Mouse (Mus musculus): ENCODE results near the gene Habp4. TPM values are rescaled to one million over a fixed set of nuclear protein-coding genes. Genes with fewer than 3 reads are reported as not detected.

Gene Habp4
- polyA plus RNA-seq, 1 experiment from 2014 or later = 70.9 TPM

GRCm38 (mm10) chr13:64155171-64155571 lies 6.5 kb upstream of the Habp4 start:
- Histone ChIP-seq H3K36me3 (ENCODE audit: control insufficient read depth, insufficient read depth, low read length) (no peaks in the 10 kb centered on the region), H3K4me2 (ENCODE audit: low read length) (peak overlapping the region; percentile 94), H3K9ac (ENCODE audit: low read length) (peak overlapping the region; percentile 38; the same call in 1 of the 2 replicates), H3K4me3 (ENCODE audit: control insufficient read depth in 1 of 2, insufficient read depth in 1 of 2, low read depth in 1 of 2, low read length in 2 of 2) (0 out of 4 replicates have a peak overlapping the region, but pooled peaks of 1 of the 2 experiments have one; percentile 4), H3K27me3 (ENCODE audit: control insufficient read depth, insufficient read depth, low read length) (no peaks in the 10 kb centered on the region), H3K4me1 (ENCODE audit: control insufficient read depth in 2 of 2, insufficient read depth in 2 of 2, low read length in 2 of 2) (peaks cover 7 to 29% of the 10 kb centered on the region in 2 experiments), H3K27ac (replicated peaks in 1 of 2; ENCODE audit: control insufficient read depth in 1 of 2, insufficient read depth in 1 of 2, low read depth in 2 of 2, low read length in 2 of 2) (peak overlapping the region; percentile 92 to 95), H3K9me3 (ENCODE audit: control insufficient read depth, low read length) (no peaks in the 10 kb centered on the region)
- WGBS = 4% methylated on average over 1 of the region's 1 CpGs
- ATAC-seq (ENCODE audit: insufficient number of reproducible peaks, insufficient read depth, low FRiP score, low read depth) = no peak

DNA sequence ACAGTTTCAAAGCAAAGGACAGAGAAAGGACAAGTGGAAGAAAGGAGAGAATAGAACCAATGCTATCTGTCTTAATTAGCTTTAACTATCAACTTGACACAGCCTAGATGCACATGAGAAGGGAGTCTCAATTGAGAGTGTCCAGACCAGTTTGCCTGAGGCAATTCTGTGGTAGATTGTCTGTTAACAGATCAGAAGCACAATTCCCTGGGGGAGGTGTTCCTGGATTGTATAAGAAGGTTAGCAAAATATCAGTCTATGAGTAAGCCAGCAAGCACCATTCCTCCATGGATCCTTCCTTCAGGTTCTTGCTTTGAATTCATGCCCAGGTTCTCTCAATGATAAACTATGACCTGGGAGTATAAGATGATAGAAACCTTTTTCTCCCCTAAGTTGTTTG lies 4.7 kb upstream of the Habp4 start:
- H3K27ac ChIP-seq (replicated peaks in 1 of 2; ENCODE audit: control insufficient read depth in 1 of 2, insufficient read depth in 1 of 2, low read depth in 2 of 2, low read length in 2 of 2) = no peak overlapping the region
- no peak overlapping the region for H3K9ac ChIP-seq (ENCODE audit: low read length)
- H3K4me1 ChIP-seq (ENCODE audit: control insufficient read depth in 2 of 2, insufficient read depth in 2 of 2, low read length in 2 of 2) = peaks cover 9 to 19% of the 10 kb centered on the region in 2 experiments
- H3K36me3 ChIP-seq (ENCODE audit: control insufficient read depth, insufficient read depth, low read length) = no peaks in the 10 kb centered on the region
- H3K4me2 ChIP-seq (ENCODE audit: low read length) = no peak overlapping the region
- H3K27me3 ChIP-seq (ENCODE audit: control insufficient read depth, insufficient read depth, low read length) = no peaks in the 10 kb centered on the region
- no peak for ATAC-seq (ENCODE audit: insufficient number of reproducible peaks, insufficient read depth, low FRiP score, low read depth)
- H3K4me3 ChIP-seq (ENCODE audit: control insufficient read depth in 1 of 2, insufficient read depth in 1 of 2, low read depth in 1 of 2, low read length in 2 of 2) = no peak overlapping the region
- no peaks in the 10 kb centered on the region for H3K9me3 ChIP-seq (ENCODE audit: control insufficient read depth, low read length)

- Histone ChIP-seq H3K9ac (ENCODE audit: low read length) (peak overlapping the region; percentile 82), H3K27ac (replicated peaks in 1 of 2; ENCODE audit: control insufficient read depth in 1 of 2, insufficient read depth in 1 of 2, low read depth in 2 of 2, low read length in 2 of 2) (peak overlapping the region; percentile 79 to 89), H3K4me3 (ENCODE audit: control insufficient read depth in 1 of 2, insufficient read depth in 1 of 2, low read depth in 1 of 2, low read length in 2 of 2) (peak overlapping the region; percentile 73 to 84), H3K36me3 (ENCODE audit: control insufficient read depth, insufficient read depth, low read length) (peaks cover 3% of the 10 kb centered on the region; the same call in 1 of the 2 replicates), H3K27me3 (ENCODE audit: control insufficient read depth, insufficient read depth, low read length) (no peaks in the 10 kb centered on the region), H3K9me3 (ENCODE audit: control insufficient read depth, low read length) (no peaks in the 10 kb centered on the region; the same call in 1 of the 2 replicates), H3K4me1 (ENCODE audit: control insufficient read depth in 2 of 2, insufficient read depth in 2 of 2, low read length in 2 of 2) (peaks cover 6 to 12% of the 10 kb centered on the region in 2 experiments; a peak in 2 of 4 replicates), H3K4me2 (ENCODE audit: low read length) (peak overlapping the region; percentile 89)
- under 1% methylated on average over 65 of the region's 71 CpGs for WGBS
- peak; percentile 58 for ATAC-seq (ENCODE audit: insufficient number of reproducible peaks, insufficient read depth, low FRiP score, low read depth)
Observed at GRCm38 (mm10) chr13:64161916-64162611, 440 bp downstream of the Habp4 start.

GRCm38 (mm10) chr13:64162626-64163025 lies 1.0 kb downstream of the Habp4 start:
- no peaks in the 10 kb centered on the region for H3K27me3 ChIP-seq (ENCODE audit: control insufficient read depth, insufficient read depth, low read length)
- WGBS = 5% methylated on average over 14 of the region's 14 CpGs
- peak overlapping the region; percentile 89 for H3K4me2 ChIP-seq (ENCODE audit: low read length)
- H3K9ac ChIP-seq (ENCODE audit: low read length) = peak overlapping the region; percentile 82
- ATAC-seq (ENCODE audit: insufficient number of reproducible peaks, insufficient read depth, low FRiP score, low read depth) = no peak
- peak overlapping the region; percentile 73 to 84 for H3K4me3 ChIP-seq (ENCODE audit: control insufficient read depth in 1 of 2, insufficient read depth in 1 of 2, low read depth in 1 of 2, low read length in 2 of 2)
- H3K4me1 ChIP-seq (ENCODE audit: control insufficient read depth in 2 of 2, insufficient read depth in 2 of 2, low read length in 2 of 2) = peaks cover 6 to 12% of the 10 kb centered on the region in 2 experiments; a peak in 2 of 4 replicates
- peaks cover 5% of the 10 kb centered on the region for H3K9me3 ChIP-seq (ENCODE audit: control insufficient read depth, low read length)
- peak overlapping the region; percentile 79 to 89; a peak in 3 of 4 replicates for H3K27ac ChIP-seq (replicated peaks in 1 of 2; ENCODE audit: control insufficient read depth in 1 of 2, insufficient read depth in 1 of 2, low read depth in 2 of 2, low read length in 2 of 2)
- H3K36me3 ChIP-seq (ENCODE audit: control insufficient read depth, insufficient read depth, low read length) = peaks cover 4% of the 10 kb centered on the region; the same call in 1 of the 2 replicates

DNA sequence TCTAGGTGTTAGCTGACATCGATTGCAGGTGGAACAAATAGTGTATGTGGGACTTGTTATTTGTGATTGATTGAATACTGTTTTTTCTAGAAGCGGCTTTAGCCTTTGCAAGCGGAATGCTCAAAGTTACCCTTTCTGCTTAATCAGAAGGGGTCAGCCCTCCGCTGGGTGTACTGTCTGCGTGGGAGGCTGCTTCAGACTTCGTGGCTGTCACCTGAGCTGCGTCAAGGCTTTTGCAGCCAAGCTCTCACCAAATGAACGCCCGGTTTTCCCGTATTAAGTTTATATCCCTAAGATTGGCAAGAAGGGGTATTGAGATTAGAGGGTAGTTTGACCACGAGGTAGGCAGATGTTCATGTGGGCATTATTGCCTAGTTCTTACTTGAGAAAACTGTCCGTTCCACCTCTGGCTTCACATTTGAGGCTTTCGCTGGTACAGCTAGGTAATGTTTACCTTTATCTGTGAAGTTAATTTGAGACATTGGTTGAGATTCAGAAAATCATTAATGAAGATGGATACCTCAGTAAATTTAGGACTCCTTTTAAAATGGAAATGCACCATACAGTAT lies 1.6 kb downstream of the Habp4 start:
- no peaks in the 10 kb centered on the region for H3K27me3 ChIP-seq (ENCODE audit: control insufficient read depth, insufficient read depth, low read length)

GRCm38 (mm10) chr13:64169746-64170145 lies 8.1 kb downstream of the Habp4 start:
- H3K4me2 ChIP-seq (ENCODE audit: low read length) = no peak overlapping the region
- ATAC-seq (ENCODE audit: insufficient number of reproducible peaks, insufficient read depth, low FRiP score, low read depth) = no peak
- H3K9me3 ChIP-seq (ENCODE audit: control insufficient read depth, low read length) = peaks cover 50% of the 10 kb centered on the region
- H3K36me3 ChIP-seq (ENCODE audit: control insufficient read depth, insufficient read depth, low read length) = peaks cover 67% of the 10 kb centered on the region
- no peaks in the 10 kb centered on the region for H3K4me1 ChIP-seq (ENCODE audit: control insufficient read depth in 2 of 2, insufficient read depth in 2 of 2, low read length in 2 of 2)
- no peak overlapping the region for H3K9ac ChIP-seq (ENCODE audit: low read length)
- no peaks in the 10 kb centered on the region for H3K27me3 ChIP-seq (ENCODE audit: control insufficient read depth, insufficient read depth, low read length)
- no peak overlapping the region for H3K27ac ChIP-seq (replicated peaks in 1 of 2; ENCODE audit: control insufficient read depth in 1 of 2, insufficient read depth in 1 of 2, low read depth in 2 of 2, low read length in 2 of 2)
- 97% methylated on average over 25 of the region's 25 CpGs for WGBS
- no peak overlapping the region for H3K4me3 ChIP-seq (ENCODE audit: control insufficient read depth in 1 of 2, insufficient read depth in 1 of 2, low read depth in 1 of 2, low read length in 2 of 2)

More for the DNA sequence above, 1.6 kb downstream of the Habp4 start:
- Histone ChIP-seq H3K9me3 (ENCODE audit: control insufficient read depth, low read length) (peaks cover 9% of the 10 kb centered on the region), H3K36me3 (ENCODE audit: control insufficient read depth, insufficient read depth, low read length) (peaks cover 6% of the 10 kb centered on the region; the same call in 1 of the 2 replicates), H3K4me3 (ENCODE audit: control insufficient read depth in 1 of 2, insufficient read depth in 1 of 2, low read depth in 1 of 2, low read length in 2 of 2) (peak overlapping the region; percentile 73 to 84), H3K4me1 (ENCODE audit: control insufficient read depth in 2 of 2, insufficient read depth in 2 of 2, low read length in 2 of 2) (peaks cover 6 to 12% of the 10 kb centered on the region in 2 experiments; a peak in 2 of 4 replicates), H3K27ac (replicated peaks in 1 of 2; ENCODE audit: control insufficient read depth in 1 of 2, insufficient read depth in 1 of 2, low read depth in 2 of 2, low read length in 2 of 2) (no peak overlapping the region), H3K4me2 (ENCODE audit: low read length) (peak overlapping the region; percentile 89), H3K9ac (ENCODE audit: low read length) (peak overlapping the region; percentile 82)
- 38% methylated on average over 13 of the region's 13 CpGs for WGBS
- ATAC-seq (ENCODE audit: insufficient number of reproducible peaks, insufficient read depth, low FRiP score, low read depth) = no peak

DNA sequence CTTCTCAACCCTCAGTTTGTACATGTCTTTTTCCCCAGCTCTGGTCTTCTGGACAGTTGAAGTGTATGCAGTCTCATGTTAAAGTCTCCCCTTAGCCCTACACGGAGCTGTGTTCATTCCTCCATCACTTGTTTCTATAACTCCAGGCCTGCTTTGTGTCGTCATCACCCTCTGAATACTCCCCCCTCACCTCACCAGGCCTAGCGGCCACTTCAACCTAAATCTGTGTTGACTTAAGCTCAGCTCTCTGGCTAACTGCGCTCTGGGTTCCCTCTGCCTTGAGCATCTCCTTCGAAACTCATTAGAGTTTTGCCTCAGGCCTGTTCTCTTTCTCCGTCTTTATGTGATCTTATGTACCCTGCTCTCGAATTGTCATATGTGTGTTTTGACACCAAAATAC lies 16.4 kb downstream of the Habp4 start:
- Histone ChIP-seq H3K27ac (replicated peaks in 1 of 2; ENCODE audit: control insufficient read depth in 1 of 2, insufficient read depth in 1 of 2, low read depth in 2 of 2, low read length in 2 of 2) (no peak overlapping the region), H3K27me3 (ENCODE audit: control insufficient read depth, insufficient read depth, low read length) (no peaks in the 10 kb centered on the region), H3K9ac (ENCODE audit: low read length) (no peak overlapping the region), H3K9me3 (ENCODE audit: control insufficient read depth, low read length) (no peaks in the 10 kb centered on the region), H3K36me3 (ENCODE audit: control insufficient read depth, insufficient read depth, low read length) (peaks cover 90% of the 10 kb centered on the region), H3K4me3 (ENCODE audit: control insufficient read depth in 1 of 2, insufficient read depth in 1 of 2, low read depth in 1 of 2, low read length in 2 of 2) (no peak overlapping the region), H3K4me2 (ENCODE audit: low read length) (no peak overlapping the region), H3K4me1 (ENCODE audit: control insufficient read depth in 2 of 2, insufficient read depth in 2 of 2, low read length in 2 of 2) (no peaks in the 10 kb centered on the region; a peak in 1 of 4 replicates)
- WGBS = 56% methylated on average over 7 of the region's 7 CpGs
- no peak for ATAC-seq (ENCODE audit: insufficient number of reproducible peaks, insufficient read depth, low FRiP score, low read depth)

All from heart, embryonic 14.5 days (tissue).